Mouse (Mus musculus): ENCODE data around the gene Ate1. TPM values are rescaled to one million over a fixed set of nuclear protein-coding genes. Genes with fewer than 3 reads are reported as not detected.

The Ate1 gene
- 26.0 and 26.3 TPM in 2 replicates for polyA plus RNA-seq (2012; rRNA removed)

DNA sequence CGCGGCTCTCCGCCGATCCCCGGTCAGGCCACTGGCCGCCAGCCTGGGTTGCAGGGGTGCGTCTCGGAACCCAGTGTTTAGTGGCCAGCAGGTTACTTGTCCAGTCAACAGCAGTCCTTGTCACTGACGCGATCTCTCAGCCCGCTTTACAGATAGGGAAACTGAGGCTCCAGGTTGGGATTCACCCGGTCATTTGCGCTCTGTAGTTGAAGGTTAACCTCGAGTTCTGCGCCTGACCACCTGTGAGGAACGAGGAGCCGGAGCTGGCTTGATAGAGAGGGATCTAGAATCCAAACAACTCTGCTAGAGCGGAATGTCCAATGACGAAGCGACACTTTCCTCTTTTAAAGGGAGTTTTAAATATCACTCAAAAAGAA, at the start of gene Ate1:
Ate1 (minus strand) TSS at position 321 of the 377 bp plus-strand sequence.

Other genes starting within 250 kb of the Ate1 start
- gene Nsmce4a, start 52.7 kb upstream of the Ate1 start, polyA plus RNA-seq (2012; rRNA removed), result 53.8 and 54.9 TPM in 2 replicates
- 50.9 and 52.1 TPM in 2 replicates for gene Tacc2, start 57.1 kb upstream of the Ate1 start, polyA plus RNA-seq (2012; rRNA removed)

Data from central nervous system, embryonic 18 days (tissue).